Mouse (Mus musculus): ENCODE data around the gene Gm13306.
"Not testable (repeated sequence)": the region's sequence is repeated elsewhere in the genome, so short reads cannot be mapped to it uniquely, and the experiment has no call there.

Gene Gm13306

DNA sequence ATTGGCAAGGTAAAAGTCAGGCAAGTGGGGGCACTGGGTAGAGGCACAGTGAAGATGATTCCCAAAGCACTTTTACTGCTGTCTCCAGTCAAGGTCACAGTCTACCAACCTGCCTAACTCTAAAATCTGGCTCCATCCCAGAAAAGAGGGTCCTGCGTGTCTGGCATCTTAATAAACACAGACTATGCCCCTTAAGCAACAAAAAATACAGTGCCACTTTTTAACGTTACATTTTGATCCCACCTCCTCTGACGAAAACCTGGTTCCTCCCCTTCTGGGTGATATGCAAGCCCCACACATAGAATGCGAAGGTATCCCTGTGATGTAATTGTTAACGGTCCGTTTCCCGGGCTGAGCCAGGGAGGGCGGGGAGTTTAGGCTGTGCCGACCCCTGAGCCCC lies at the start of gene Gm13306:
Gene Gm13306, plus strand, starts transcription at position 301 of the 400 bp plus-strand sequence.
- not testable (repeated sequence) for DNase-seq

DNA sequence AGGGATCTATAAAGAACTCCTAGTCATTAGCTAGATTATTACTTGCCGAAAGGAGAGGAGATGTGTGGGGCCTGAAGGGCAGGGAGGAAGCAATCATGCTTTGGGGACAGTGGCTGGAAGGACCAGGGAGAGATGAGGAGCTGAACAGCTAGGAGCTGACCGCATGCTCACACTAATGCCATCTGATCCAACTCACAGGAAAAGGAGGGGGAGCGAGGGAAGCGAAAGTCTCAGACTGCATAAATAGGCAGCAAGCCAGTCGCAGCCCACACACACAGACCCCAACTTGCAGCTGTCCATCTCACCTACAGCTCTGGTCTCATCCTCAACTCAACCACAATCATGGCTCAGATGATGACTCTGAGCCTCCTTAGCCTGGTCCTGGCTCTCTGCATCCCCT lies 38.7 kb upstream of the Gm13306 start, which contains the start of gene Gm13304:
Gene Gm13304, plus strand, starts transcription at position 301 of the 400 bp plus-strand sequence.
- DNase-seq = not testable (repeated sequence)

DNA sequence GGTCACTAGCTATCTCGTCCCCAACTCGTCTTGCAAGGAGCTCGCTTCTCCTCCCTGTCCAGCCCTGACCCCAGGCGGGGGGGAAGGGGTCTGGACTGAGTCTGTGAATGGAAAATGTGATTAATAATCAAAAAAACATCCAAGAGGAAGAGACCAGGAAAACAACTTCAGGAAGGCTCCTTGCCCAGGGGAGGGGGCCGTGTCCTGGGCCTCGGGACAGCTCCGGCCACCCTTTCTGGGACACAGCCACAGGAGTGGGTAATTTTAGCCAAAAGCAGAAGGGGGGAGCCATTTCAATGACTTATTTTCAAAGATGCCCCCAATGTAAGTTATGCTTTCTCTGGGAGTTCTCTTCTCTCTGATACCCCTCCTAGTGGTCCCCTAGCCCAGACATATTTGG lies 15.3 kb downstream of the Gm13306 start, which contains the start of gene Gm13305:
Gene Gm13305, minus strand, starts transcription at position 101 of the 400 bp plus-strand sequence.
- not testable (repeated sequence) for DNase-seq

DNA sequence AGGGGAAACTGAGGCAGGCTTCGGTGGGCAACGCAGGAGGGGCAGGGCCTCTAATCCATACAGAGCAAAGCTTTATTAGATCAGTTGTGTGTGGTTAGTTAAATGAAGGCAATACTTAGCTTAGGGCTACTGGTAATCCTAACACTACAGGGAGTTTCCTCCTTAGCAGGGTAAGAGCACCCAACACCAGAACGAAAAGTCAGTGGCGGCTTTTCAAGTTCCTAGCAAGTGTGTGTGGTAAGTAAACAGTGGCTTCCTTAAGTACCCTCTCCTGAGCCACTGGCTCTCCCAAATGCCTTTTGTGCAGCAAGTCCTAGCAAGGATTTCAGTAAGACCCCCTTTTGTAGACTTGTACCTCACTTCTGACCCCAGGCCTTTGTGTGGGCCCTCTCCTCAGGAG lies 25.0 kb downstream of the Gm13306 start:
- not testable (repeated sequence) for DNase-seq

DNA sequence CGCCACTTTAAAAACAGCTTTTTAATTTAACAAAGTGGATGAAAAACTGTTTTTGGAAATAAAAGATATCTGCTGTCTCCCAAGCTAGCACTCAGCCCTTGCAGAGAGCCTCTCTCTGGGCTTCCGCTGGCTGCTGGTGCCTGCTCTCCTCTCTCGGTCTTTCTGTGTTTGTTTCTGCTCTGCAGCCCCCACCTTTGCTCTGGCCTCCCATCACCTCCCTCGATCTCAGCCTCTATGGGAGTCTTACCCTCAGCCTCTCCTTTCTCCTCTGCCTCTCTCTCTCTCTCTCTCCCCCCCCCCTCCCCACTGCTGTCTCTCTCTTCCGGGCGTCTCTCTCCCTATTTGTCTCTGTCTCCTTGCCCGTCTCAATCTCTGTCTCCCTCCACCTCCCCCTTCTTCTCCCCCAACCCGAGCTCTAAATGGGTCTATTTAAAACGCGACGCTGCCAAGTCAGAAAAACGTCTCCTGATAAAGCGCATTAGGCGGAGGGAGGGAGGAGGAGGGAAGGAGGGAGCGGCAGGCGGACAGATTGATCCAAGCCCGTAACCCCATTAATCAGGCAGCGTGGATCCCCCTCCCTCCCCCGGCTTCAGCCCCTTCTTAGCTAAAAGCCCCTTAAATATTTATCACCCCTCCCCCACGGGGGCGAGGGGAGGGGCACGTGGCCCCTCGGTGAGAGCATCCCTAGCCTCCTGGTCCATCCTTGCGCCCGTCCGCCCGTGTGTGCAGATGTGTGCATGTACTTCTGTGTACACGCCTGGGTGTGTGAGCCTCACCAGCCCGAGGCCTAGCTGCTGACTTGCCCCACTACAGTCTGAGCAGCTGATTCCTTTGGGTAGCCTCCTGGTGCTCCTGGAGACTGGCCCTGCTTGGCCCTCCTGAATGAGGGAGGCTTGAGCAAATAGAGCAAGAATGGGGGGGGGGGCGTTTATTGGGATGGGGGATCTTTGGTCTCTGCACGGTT lies 30.3 kb downstream of the Gm13306 start:
- DNase-seq = not testable (repeated sequence)

DNA sequence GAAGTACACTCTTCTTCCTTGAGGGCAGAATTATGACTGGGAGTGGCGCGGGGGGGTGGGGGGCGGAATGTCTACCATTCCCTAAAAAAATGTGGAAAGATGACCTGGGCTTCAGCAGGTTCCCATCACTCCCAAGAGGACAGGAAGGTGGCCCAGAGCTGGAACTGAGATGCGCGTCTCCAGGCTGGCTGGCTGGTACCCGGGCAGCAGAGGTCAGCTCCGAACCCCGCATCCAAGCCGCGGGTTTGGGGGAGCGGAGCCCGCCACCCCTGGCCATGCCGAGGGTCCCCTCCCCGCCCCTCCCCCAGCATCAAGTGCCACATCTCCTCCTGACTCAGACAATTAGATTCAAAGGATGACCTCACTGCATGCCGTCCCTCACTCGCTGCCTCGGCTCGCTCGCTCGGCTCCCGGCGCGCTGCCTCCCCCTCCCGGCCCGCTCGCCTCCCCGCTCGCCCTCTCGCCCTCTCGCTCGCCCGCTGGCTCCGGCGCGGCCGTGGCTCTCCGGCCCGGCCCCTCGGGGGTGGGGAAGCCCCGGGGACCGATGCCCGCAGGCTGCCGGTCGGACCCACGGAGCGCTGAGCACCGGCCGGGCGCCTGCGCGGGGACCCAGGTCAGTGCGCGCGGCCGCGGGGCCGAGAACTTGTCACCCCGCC lies 31.2 kb downstream of the Gm13306 start:
- DNase-seq = not testable (repeated sequence)

DNA sequence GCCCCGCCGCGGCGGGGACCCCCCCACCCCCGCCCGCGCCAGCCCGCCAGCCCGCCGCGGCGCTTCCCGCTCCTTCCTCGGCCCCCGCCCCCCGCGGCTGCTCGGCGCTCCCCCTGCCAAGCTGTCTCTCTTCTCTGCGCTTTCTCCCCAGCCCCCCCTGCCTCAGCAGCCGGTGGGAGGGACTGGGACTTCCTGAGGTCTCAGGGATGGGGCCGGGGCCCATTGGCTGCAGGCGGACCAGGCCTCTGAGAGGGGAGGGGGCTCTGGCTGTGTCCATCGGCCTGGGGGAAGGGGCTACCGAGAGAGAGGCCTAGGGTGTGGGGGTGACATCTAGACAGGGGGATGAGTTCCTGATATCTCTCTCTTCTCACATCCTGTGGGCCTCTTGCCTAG lies 31.7 kb downstream of the Gm13306 start:
- not testable (repeated sequence) for DNase-seq
